Mouse (Mus musculus): Measurements from ENCODE around the gene Bhlhe40. TPM values are rescaled to one million over a fixed set of nuclear protein-coding genes. Genes with fewer than 3 reads are reported as not detected.

The Bhlhe40 gene
- total and polyA plus RNA-seq, 3 experiments, result 0.48 to 0.76 TPM; not detected in 1

DNA sequence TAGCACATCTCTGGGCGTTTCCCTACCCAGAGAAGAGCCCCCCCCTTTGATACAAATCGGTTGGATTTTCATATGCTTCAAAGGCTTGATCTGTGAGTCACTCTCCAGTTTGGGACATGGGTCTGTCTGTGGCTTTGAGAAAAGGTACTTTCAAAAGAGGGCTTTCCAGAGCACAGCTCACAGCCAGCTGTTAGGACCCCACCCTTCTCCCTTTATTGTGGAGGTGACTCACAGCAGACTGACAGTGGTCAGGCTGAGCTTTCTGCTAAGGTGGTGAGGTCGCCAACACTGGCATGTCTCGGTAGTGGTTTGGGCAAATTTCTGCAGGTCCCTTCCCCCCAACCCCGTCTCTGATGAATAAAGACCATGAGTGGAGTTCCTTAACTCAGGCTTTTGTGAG, 5.2 kb downstream of the Bhlhe40 start:
- peaks cover 9% of the 10 kb centered on the region for H3K27me3 ChIP-seq (ENCODE audit: insufficient read depth, low read length)
- H3K4me1 ChIP-seq (ENCODE audit: insufficient read depth, low read depth, low read length), result no peaks in the 10 kb centered on the region
- no peaks in the 10 kb centered on the region for H3K9me3 ChIP-seq (replicated peaks)
- H3K4me3 ChIP-seq (ENCODE audit: low read depth, low read length), result no peak overlapping the region
- DNase-seq (ENCODE audit: low spot score) (no peak), ATAC-seq (ENCODE audit: extremely low read depth, insufficient number of reproducible peaks, low FRiP score, poor library complexity, severe bottlenecking) (no peak)
- H3K36me3 ChIP-seq (replicated peaks), result no peaks in the 10 kb centered on the region
- TF ChIP-seq POLR2AphosphoS5 (IDR thresholded peaks at IDR 0.05; ENCODE audit: insufficient replicate concordance, low read depth, low read length) (no peak), GATA2 (IDR thresholded peaks at IDR 0.05; ENCODE audit: borderline replicate concordance, low read depth, low read length) (no peak), CTCF (IDR thresholded peaks at IDR 0.05; ENCODE audit: low read depth, low read length) (no peak), TAL1 (conservative IDR thresholded peaks at IDR 0.05; ENCODE audit: low read depth, low read length) (no peak), GATA1 (IDR thresholded peaks at IDR 0.05; ENCODE audit: borderline replicate concordance, low read length) (no peak)

DNA sequence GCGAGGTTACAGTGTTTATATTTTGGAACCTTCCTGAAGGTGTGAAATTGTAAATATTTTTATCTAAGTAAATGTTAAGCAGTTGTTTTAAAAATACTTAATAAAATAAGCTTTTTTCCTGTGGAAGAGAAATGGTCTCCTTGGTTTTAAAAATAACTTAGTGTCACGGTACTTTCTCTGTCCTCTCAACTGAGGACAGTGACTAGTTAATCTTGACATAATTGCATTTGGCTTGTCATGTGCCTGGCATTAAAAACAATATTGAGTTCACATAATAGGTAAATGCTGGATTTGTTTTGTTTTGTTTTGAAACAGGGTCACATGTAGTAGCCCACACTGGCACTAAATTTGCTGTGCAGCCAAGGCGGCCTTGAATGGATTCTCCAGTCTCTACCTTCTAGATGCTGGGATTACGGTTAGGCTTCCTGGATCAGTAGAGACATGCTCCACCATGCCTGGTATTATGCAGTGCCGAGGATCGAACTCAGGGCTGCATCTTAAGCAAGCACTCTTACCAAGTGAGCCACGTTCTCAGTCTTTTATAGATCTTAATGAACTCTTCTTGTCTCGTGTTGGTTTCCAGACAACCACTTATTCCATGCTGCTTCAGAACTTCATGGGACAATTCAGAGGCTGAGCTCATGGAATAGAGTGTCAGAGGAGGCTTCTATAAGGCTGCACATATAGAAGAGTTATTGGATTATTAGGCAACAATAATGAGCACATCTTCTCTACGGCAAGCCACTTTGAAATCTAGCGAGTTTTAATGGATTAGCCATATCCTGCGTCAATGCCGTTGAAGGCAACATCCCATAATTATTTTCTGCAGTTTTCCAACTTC, 6.4 kb downstream of the Bhlhe40 start:
- ATAC-seq (ENCODE audit: extremely low read depth, insufficient number of reproducible peaks, low FRiP score, poor library complexity, severe bottlenecking), result no peak
- H3K36me3 ChIP-seq (replicated peaks), result no peaks in the 10 kb centered on the region
- TF ChIP-seq POLR2AphosphoS5 (IDR thresholded peaks at IDR 0.05; ENCODE audit: insufficient replicate concordance, low read depth, low read length) (no peak), CTCF (IDR thresholded peaks at IDR 0.05; ENCODE audit: low read depth, low read length) (no peak), TAL1 (conservative IDR thresholded peaks at IDR 0.05; ENCODE audit: low read depth, low read length) (no peak), GATA1 (IDR thresholded peaks at IDR 0.05; ENCODE audit: borderline replicate concordance, low read length) (no peak), GATA2 (IDR thresholded peaks at IDR 0.05; ENCODE audit: borderline replicate concordance, low read depth, low read length) (no peak)
- H3K9me3 ChIP-seq (replicated peaks), result no peaks in the 10 kb centered on the region
- DNase-seq (ENCODE audit: low spot score), result no peak
- no peaks in the 10 kb centered on the region for H3K4me1 ChIP-seq (ENCODE audit: insufficient read depth, low read depth, low read length)
- peaks cover 9% of the 10 kb centered on the region for H3K27me3 ChIP-seq (ENCODE audit: insufficient read depth, low read length)
- H3K4me3 ChIP-seq (ENCODE audit: low read depth, low read length), result no peak overlapping the region

DNA sequence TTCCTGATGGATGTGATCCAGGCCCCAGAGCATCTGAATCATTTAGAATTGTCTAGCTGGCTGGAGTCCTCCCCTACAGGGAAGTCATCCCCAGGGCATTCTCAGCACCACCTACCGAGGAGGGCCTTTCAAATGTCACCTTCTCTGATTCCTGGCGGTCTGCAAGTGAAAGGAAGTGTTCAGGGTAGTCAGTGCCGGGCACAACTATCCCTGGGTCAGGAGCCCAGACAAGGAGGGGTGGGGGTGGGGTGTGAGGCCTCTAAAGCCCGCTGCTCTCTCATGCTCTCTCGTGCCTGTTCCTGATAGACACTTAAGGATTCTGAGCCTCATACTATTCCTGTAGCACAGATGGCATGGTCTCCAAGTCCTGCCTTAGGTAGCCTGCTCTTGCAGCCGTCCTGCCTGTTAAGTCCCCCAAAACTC, 7.2 kb downstream of the Bhlhe40 start:
- Histone ChIP-seq H3K4me1 (ENCODE audit: insufficient read depth, low read depth, low read length) (no peaks in the 10 kb centered on the region), H3K27me3 (ENCODE audit: insufficient read depth, low read length) (peaks cover 9% of the 10 kb centered on the region), H3K9me3 (replicated peaks) (no peaks in the 10 kb centered on the region), H3K4me3 (ENCODE audit: low read depth, low read length) (no peak overlapping the region), H3K36me3 (replicated peaks) (no peaks in the 10 kb centered on the region)
- ATAC-seq (ENCODE audit: extremely low read depth, insufficient number of reproducible peaks, low FRiP score, poor library complexity, severe bottlenecking) (no peak), DNase-seq (ENCODE audit: low spot score) (no peak)
- TF ChIP-seq POLR2AphosphoS5 (IDR thresholded peaks at IDR 0.05; ENCODE audit: insufficient replicate concordance, low read depth, low read length) (no peak), GATA1 (IDR thresholded peaks at IDR 0.05; ENCODE audit: borderline replicate concordance, low read length) (no peak), CTCF (IDR thresholded peaks at IDR 0.05; ENCODE audit: low read depth, low read length) (no peak), GATA2 (IDR thresholded peaks at IDR 0.05; ENCODE audit: borderline replicate concordance, low read depth, low read length) (no peak), TAL1 (conservative IDR thresholded peaks at IDR 0.05; ENCODE audit: low read depth, low read length) (no peak)

DNA sequence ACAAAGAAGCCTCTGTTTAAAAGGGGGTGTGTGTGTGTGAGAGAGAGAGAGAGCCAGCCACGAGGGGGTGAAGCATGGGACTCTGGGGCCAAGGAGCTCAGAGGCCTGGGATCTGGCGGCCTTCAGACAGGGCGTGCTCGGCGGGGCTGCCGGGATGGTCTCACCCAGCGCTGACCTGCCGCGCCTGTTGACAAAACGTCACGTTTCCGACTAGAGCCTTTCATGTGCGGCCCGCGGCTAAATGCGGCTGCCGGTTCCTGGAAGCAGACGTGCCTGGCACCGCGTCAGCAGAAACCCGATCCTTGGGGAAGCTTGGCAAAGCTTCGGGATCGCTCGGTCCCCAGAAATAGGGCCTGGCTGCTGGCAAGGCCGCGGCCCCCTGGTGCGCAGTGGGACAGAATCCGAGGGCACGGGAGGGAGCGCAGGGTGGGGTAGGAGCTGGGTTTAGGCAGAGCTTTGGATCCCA, 7.9 kb downstream of the Bhlhe40 start:
- Histone ChIP-seq H3K9me3 (replicated peaks) (no peaks in the 10 kb centered on the region), H3K27me3 (ENCODE audit: insufficient read depth, low read length) (peaks cover 9% of the 10 kb centered on the region), H3K4me3 (ENCODE audit: low read depth, low read length) (no peak overlapping the region), H3K4me1 (ENCODE audit: insufficient read depth, low read depth, low read length) (no peaks in the 10 kb centered on the region), H3K36me3 (replicated peaks) (no peaks in the 10 kb centered on the region)
- DNase-seq (ENCODE audit: low spot score) (no peak), ATAC-seq (ENCODE audit: extremely low read depth, insufficient number of reproducible peaks, low FRiP score, poor library complexity, severe bottlenecking) (no peak)
- TF ChIP-seq CTCF (IDR thresholded peaks at IDR 0.05; ENCODE audit: low read depth, low read length), result no peak
- TF ChIP-seq GATA2 (IDR thresholded peaks at IDR 0.05; ENCODE audit: borderline replicate concordance, low read depth, low read length), result no peak
- no peak for TF ChIP-seq POLR2AphosphoS5 (IDR thresholded peaks at IDR 0.05; ENCODE audit: insufficient replicate concordance, low read depth, low read length)
- no peak for TF ChIP-seq TAL1 (conservative IDR thresholded peaks at IDR 0.05; ENCODE audit: low read depth, low read length)

DNA sequence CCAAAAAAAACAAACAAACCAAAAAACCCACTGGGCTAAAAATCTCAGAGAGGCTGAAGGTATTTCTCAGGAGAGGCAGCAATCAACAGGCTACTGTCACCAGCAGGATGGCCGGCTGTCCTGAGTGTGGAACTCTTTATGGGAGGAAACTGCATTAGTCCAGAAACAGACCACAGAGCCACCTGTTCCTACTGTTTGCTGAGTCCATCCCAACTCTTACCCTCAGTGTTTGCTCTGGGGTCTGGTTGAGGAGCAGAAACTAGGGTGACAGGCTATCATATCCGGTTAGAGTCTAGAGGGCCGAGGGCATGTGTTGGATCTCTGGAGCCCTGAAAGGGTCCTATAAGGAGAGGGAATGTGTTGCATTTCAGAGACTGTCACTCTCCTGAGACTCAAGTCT, 9.8 kb downstream of the Bhlhe40 start:
- H3K4me3 ChIP-seq (ENCODE audit: low read depth, low read length), result no peak overlapping the region
- no peak for TF ChIP-seq CTCF (IDR thresholded peaks at IDR 0.05; ENCODE audit: low read depth, low read length)
- TF ChIP-seq POLR2AphosphoS5 (IDR thresholded peaks at IDR 0.05; ENCODE audit: insufficient replicate concordance, low read depth, low read length), result no peak
- no peak for TF ChIP-seq GATA1 (IDR thresholded peaks at IDR 0.05; ENCODE audit: borderline replicate concordance, low read length)
- TF ChIP-seq TAL1 (conservative IDR thresholded peaks at IDR 0.05; ENCODE audit: low read depth, low read length), result no peak
- no peak for TF ChIP-seq GATA2 (IDR thresholded peaks at IDR 0.05; ENCODE audit: borderline replicate concordance, low read depth, low read length)
- no peak for DNase-seq (ENCODE audit: low spot score)
- no peaks in the 10 kb centered on the region for H3K4me1 ChIP-seq (ENCODE audit: insufficient read depth, low read depth, low read length)
- ATAC-seq (ENCODE audit: extremely low read depth, insufficient number of reproducible peaks, low FRiP score, poor library complexity, severe bottlenecking), result no peak
- H3K36me3 ChIP-seq (replicated peaks), result no peaks in the 10 kb centered on the region
- no peaks in the 10 kb centered on the region for H3K9me3 ChIP-seq (replicated peaks)
- H3K27me3 ChIP-seq (ENCODE audit: insufficient read depth, low read length), result peaks cover 5% of the 10 kb centered on the region

DNA sequence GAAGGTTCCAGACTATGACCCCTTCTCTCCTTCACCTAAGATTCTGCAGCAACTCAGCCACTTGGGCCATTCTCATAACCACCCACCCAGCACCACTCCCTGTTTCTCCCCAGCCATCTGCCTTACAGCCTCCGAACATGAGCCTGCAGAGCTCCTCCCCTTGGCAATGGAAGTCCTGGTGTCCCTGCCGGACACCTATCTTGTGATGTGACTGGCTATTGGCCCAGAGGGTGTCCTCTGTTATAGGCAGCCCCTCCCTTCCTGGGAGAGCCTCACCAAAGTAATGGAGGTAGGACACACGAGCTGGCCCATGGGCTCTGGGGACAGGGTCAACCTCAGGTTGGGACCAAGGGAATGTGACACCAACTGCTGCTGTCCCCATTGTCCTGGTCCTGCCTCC, 10.4 kb downstream of the Bhlhe40 start:
- Histone ChIP-seq H3K4me3 (ENCODE audit: low read depth, low read length) (no peak overlapping the region), H3K4me1 (ENCODE audit: insufficient read depth, low read depth, low read length) (no peaks in the 10 kb centered on the region), H3K27me3 (ENCODE audit: insufficient read depth, low read length) (peaks cover 5% of the 10 kb centered on the region), H3K36me3 (replicated peaks) (no peaks in the 10 kb centered on the region), H3K9me3 (replicated peaks) (no peaks in the 10 kb centered on the region)
- ATAC-seq (ENCODE audit: extremely low read depth, insufficient number of reproducible peaks, low FRiP score, poor library complexity, severe bottlenecking) (no peak), DNase-seq (ENCODE audit: low spot score) (no peak)
- TF ChIP-seq POLR2AphosphoS5 (IDR thresholded peaks at IDR 0.05; ENCODE audit: insufficient replicate concordance, low read depth, low read length) (no peak), CTCF (IDR thresholded peaks at IDR 0.05; ENCODE audit: low read depth, low read length) (no peak), TAL1 (conservative IDR thresholded peaks at IDR 0.05; ENCODE audit: low read depth, low read length) (no peak), GATA2 (IDR thresholded peaks at IDR 0.05; ENCODE audit: borderline replicate concordance, low read depth, low read length) (no peak), GATA1 (IDR thresholded peaks at IDR 0.05; ENCODE audit: borderline replicate concordance, low read length) (no peak)

All from G1E (cell line).